Mouse (Mus musculus): ENCODE measurements around the gene Gpr137. TPM values are rescaled to one million over a fixed set of nuclear protein-coding genes. Genes with fewer than 3 reads are reported as not detected.

Gene Gpr137
- polyA plus RNA-seq, 2 experiments, result 4.4 to 5.5 TPM

GRCm38 (mm10) chr19:6973581-6974190 is 31.4 kb upstream of the Gpr137 start:
- H3K4me1 ChIP-seq (replicated peaks; ENCODE audit: control insufficient read depth in 2 of 2, insufficient read depth in 2 of 2, low read length in 1 of 2), result peaks cover 28 to 34% of the 10 kb centered on the region in 2 experiments
- peak overlapping the region; percentile 49 for H3K9ac ChIP-seq (replicated peaks)
- H3K27ac ChIP-seq, result peak overlapping the region; percentile 38; the same call in 1 of the 2 replicates

GRCm38 (mm10) chr19:6972247-6972917 is 30.1 kb upstream of the Gpr137 start:
- H3K27ac ChIP-seq, result no peak overlapping the region
- 76% methylated on average over 13 of the region's 13 CpGs for WGBS (ENCODE audit: insufficient replicate concordance)
- no peaks in the 10 kb centered on the region for H3K9me3 ChIP-seq (ENCODE audit: control insufficient read depth, low read length)
- DNase-seq (ENCODE audit: low read depth in 3 of 3, low spot score in 3 of 3) (no peak), ATAC-seq (ENCODE audit: insufficient read depth) (no peak)
- H3K36me3 ChIP-seq (replicated peaks; ENCODE audit: control insufficient read depth, insufficient read depth, low read depth), result peaks cover 6% of the 10 kb centered on the region
- peaks cover 24 to 29% of the 10 kb centered on the region in 2 experiments for H3K4me1 ChIP-seq (replicated peaks; ENCODE audit: control insufficient read depth in 2 of 2, insufficient read depth in 2 of 2, low read length in 1 of 2)
- TF ChIP-seq CTCF (IDR thresholded peaks at IDR 0.05; ENCODE audit: low read depth), result no peak
- no peak for TF ChIP-seq EP300 (IDR thresholded peaks at IDR 0.05; ENCODE audit: low read depth)
- H3K4me2 ChIP-seq (ENCODE audit: low read depth), result no peak overlapping the region
- peaks cover 3% of the 10 kb centered on the region; the same call in 1 of the 2 replicates for H3K27me3 ChIP-seq (ENCODE audit: control insufficient read depth, insufficient read depth, low read length)
- H3K9ac ChIP-seq (replicated peaks), result 0 out of 2 replicates have a peak overlapping the region, but pooled peaks have one; percentile 14
- H3K4me3 ChIP-seq (ENCODE audit: insufficient read depth in 1 of 2, low read depth in 2 of 2, low read length in 2 of 2), result no peak overlapping the region

More at GRCm38 (mm10) chr19:6973581-6974190, 31.4 kb upstream of the Gpr137 start:
- WGBS (ENCODE audit: insufficient replicate concordance), result 31% methylated on average over 12 of the region's 12 CpGs
- H3K27me3 ChIP-seq (ENCODE audit: control insufficient read depth, insufficient read depth, low read length), result peaks cover 3% of the 10 kb centered on the region; the same call in 1 of the 2 replicates
- TF ChIP-seq EP300 (IDR thresholded peaks at IDR 0.05; ENCODE audit: low read depth), result no peak
- TF ChIP-seq CTCF (IDR thresholded peaks at IDR 0.05; ENCODE audit: low read depth), result no peak
- peak overlapping the region; percentile 71 to 94 for H3K4me3 ChIP-seq (ENCODE audit: insufficient read depth in 1 of 2, low read depth in 2 of 2, low read length in 2 of 2)
- H3K36me3 ChIP-seq (replicated peaks; ENCODE audit: control insufficient read depth, insufficient read depth, low read depth), result peaks cover 6% of the 10 kb centered on the region
- H3K4me2 ChIP-seq (ENCODE audit: low read depth), result peak overlapping the region; percentile 96
- DNase-seq (ENCODE audit: low read depth in 3 of 3, low spot score in 3 of 3), result no peak
- H3K9me3 ChIP-seq (ENCODE audit: control insufficient read depth, low read length), result no peaks in the 10 kb centered on the region
- ATAC-seq (ENCODE audit: insufficient read depth), result no peak

GRCm38 (mm10) chr19:6971644-6972043 is 29.4 kb upstream of the Gpr137 start:
- ATAC-seq (ENCODE audit: insufficient read depth), result no peak
- no peak overlapping the region for H3K4me3 ChIP-seq (ENCODE audit: insufficient read depth in 1 of 2, low read depth in 2 of 2, low read length in 2 of 2)
- peaks cover 24 to 27% of the 10 kb centered on the region in 2 experiments for H3K4me1 ChIP-seq (replicated peaks; ENCODE audit: control insufficient read depth in 2 of 2, insufficient read depth in 2 of 2, low read length in 1 of 2)
- H3K4me2 ChIP-seq (ENCODE audit: low read depth), result no peak overlapping the region
- H3K9me3 ChIP-seq (ENCODE audit: control insufficient read depth, low read length), result no peaks in the 10 kb centered on the region
- H3K9ac ChIP-seq (replicated peaks), result no peak overlapping the region
- H3K27ac ChIP-seq, result no peak overlapping the region
- TF ChIP-seq CTCF (IDR thresholded peaks at IDR 0.05; ENCODE audit: low read depth) (no peak), EP300 (IDR thresholded peaks at IDR 0.05; ENCODE audit: low read depth) (no peak)
- DNase-seq (ENCODE audit: low read depth in 3 of 3, low spot score in 3 of 3), result no peak
- peaks cover under 1% of the 10 kb centered on the region; the same call in 1 of the 2 replicates for H3K36me3 ChIP-seq (replicated peaks; ENCODE audit: control insufficient read depth, insufficient read depth, low read depth)
- 52% methylated on average over 6 of the region's 6 CpGs for WGBS (ENCODE audit: insufficient replicate concordance)
- H3K27me3 ChIP-seq (ENCODE audit: control insufficient read depth, insufficient read depth, low read length), result peaks cover 3% of the 10 kb centered on the region; the same call in 1 of the 2 replicates

GRCm38 (mm10) chr19:6970460-6971085 is 28.3 kb upstream of the Gpr137 start:
- H3K27me3 ChIP-seq (ENCODE audit: control insufficient read depth, insufficient read depth, low read length), result peaks cover 3% of the 10 kb centered on the region; the same call in 1 of the 2 replicates
- DNase-seq (ENCODE audit: low read depth in 3 of 3, low spot score in 3 of 3) (no peak), ATAC-seq (ENCODE audit: insufficient read depth) (no peak)
- peak overlapping the region; percentile 91 for H3K4me2 ChIP-seq (ENCODE audit: low read depth)
- H3K36me3 ChIP-seq (replicated peaks; ENCODE audit: control insufficient read depth, insufficient read depth, low read depth), result no peaks in the 10 kb centered on the region
- H3K4me1 ChIP-seq (replicated peaks; ENCODE audit: control insufficient read depth in 2 of 2, insufficient read depth in 2 of 2, low read length in 1 of 2), result peaks cover 24% of the 10 kb centered on the region in 2 experiments
- H3K9me3 ChIP-seq (ENCODE audit: control insufficient read depth, low read length), result no peaks in the 10 kb centered on the region
- no peak overlapping the region; the same call in none of the 2 replicates for H3K9ac ChIP-seq (replicated peaks)
- 27% methylated on average over 11 of the region's 11 CpGs for WGBS (ENCODE audit: insufficient replicate concordance)
- peak overlapping the region in 1 of 2 experiments; percentile 66; a peak in 2 of 4 replicates for H3K4me3 ChIP-seq (ENCODE audit: insufficient read depth in 1 of 2, low read depth in 2 of 2, low read length in 2 of 2)
- TF ChIP-seq EP300 (IDR thresholded peaks at IDR 0.05; ENCODE audit: low read depth) (no peak), CTCF (IDR thresholded peaks at IDR 0.05; ENCODE audit: low read depth) (no peak)
- no peak overlapping the region for H3K27ac ChIP-seq

Measured in liver, embryonic 14.5 days (tissue).